Mouse (Mus musculus) right cerebral cortex, postnatal 36 days (tissue): ENCODE measurements around the gene Pkig.
A peak's percentile ranks its signal among the peaks of the same experiment; 100 is the strongest.
"Not testable (repeated sequence)": the region's sequence is repeated elsewhere in the genome, so short reads cannot be mapped to it uniquely, and the experiment has no call there.

Experiments used
- DNase-seq, 2 experiments: peaks; one replicate each; pipeline ENCODE4 v3.0.0; 2022; ENCODE audit warnings: low spot score in 2 of 2, mixed read lengths in 1 of 2

Gene Pkig

DNA sequence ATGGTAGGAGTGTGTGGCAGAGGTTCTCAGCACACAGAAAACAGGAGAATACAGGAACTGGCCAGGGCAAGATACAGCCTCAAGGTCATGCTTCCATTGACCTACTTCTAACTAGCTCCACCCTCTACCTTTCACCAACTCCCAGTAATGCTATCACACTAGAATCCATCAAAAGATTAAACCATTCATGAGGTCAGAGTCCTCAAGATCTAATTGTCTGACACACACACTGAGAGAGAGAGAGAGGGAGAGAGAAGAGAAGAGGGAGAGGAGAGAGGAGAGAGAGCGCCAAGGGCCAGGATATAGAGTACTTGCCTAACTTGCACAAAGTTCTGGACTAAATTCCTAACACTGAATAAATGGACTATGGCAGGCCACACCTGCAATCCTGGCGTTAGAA is 24.2 kb downstream of the Pkig start:
- DNase-seq: no peak

DNA sequence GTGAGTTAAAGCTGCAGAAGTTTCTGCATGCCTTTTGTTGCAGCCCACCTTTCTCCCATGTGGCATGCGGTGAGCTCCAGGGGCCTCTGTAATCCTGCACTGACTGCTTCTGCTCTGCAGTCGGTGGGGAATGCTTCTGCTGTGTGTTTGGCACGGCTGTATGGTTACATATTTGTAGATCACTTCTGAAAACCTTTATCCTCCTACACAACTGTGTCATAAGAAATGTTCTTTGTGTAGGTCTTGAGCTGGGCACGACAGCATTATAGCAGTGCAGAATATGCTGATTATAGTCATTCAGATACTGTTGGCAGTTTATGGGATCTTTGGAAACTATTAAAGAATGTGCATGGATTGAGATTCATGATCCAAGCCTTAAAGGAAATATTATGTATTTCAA is 27.1 kb downstream of the Pkig start:
- DNase-seq: no peak

DNA sequence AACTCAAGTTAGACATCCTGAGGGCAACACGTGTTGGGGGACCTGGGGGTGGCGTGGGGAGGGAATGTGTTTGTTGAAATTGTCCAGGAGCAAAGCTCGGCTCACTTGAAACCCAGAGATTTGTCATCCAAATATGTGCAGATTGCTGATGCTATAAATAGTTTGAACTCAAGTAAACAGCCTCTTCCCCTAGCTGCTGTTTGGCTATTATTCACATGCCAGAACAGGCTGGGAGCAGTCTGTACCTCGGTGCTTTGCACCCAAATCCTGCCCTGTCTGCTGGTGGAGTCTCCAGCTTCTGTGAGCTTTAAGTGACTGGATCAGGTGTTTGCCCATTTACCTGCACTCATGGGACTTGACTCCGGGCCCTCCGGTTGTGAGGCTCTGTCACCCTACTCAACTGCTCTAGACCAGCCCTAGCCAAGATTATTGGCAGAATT is 27.6 kb downstream of the Pkig start:
- peak; percentile 67 to 72 for DNase-seq

DNA sequence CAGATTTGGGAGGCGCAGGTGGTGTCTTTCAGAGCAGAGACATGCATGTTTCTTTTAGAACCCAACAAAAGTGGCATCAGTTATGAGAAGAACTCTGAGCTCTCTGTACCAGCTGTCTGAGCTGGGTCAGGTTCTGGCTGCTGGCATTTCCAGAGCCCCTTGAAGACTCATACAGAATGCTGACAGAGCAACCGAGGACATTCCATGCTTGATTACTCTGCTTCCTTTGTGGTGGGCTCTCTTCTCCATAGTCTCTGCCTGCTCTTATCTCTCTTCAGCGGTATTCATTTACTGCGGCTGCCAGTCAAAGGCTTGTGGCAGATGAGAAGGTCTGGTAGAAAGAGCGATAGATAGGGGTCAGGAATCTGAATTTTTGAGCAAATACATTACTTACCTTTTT is 28.0 kb downstream of the Pkig start:
- no peak for DNase-seq

DNA sequence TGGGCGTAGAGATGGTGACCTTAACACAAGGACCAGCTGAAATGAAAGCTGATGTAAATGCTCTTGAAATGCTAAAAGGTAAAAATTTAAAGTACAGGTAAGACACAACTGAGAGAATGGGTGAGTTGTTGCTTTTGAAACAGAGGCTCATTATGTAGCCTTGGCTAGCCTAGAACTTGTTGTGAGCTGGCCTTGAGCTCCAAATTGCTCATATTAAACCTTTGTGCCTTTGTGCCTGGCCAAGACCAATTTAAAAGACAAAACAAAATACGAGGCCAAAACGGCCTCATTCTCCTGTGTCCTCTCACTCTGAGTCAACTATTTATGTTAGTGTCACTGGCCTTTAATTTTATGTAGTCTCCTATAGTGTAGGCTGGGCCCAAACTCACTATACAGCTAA is 28.7 kb downstream of the Pkig start:
- no peak for DNase-seq

DNA sequence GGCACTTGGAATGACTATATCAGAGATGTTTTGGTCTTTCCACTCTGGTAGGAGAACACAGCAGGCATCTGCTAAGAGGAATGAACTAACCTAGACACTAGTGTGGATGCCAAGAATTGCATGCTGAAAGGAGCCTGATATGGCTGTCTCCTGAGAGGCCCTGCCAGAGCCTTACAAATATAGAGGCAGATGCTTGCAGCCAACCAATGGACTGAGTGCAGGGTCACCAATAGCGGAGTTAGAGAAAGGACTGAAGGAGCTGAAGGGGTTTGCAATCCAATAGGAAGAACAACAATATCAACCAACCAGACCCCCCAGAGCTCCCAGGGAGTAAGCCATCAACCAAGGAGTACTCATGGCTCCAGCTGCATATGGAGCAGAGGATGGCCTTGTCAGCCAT is 30.2 kb downstream of the Pkig start:
- DNase-seq: not testable (repeated sequence)

DNA sequence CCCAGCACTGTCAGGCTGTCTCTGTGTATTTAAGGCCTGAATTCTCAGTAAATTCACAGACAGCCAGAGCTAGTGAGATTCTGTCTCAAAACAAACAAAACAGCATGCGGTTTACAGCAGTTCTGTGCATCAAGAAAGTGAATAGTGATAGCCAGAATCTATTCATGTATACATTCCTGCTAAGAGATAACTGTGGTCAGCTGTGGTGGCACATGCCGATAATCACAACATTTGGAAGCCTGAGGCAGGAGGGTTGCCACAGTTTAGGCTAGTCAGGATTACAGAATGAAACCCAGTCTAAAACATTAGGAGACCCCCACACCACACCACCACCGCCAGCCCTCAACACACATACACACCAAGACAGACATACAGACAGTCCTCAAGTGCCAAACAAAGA is 31.6 kb downstream of the Pkig start:
- DNase-seq: no peak

DNA sequence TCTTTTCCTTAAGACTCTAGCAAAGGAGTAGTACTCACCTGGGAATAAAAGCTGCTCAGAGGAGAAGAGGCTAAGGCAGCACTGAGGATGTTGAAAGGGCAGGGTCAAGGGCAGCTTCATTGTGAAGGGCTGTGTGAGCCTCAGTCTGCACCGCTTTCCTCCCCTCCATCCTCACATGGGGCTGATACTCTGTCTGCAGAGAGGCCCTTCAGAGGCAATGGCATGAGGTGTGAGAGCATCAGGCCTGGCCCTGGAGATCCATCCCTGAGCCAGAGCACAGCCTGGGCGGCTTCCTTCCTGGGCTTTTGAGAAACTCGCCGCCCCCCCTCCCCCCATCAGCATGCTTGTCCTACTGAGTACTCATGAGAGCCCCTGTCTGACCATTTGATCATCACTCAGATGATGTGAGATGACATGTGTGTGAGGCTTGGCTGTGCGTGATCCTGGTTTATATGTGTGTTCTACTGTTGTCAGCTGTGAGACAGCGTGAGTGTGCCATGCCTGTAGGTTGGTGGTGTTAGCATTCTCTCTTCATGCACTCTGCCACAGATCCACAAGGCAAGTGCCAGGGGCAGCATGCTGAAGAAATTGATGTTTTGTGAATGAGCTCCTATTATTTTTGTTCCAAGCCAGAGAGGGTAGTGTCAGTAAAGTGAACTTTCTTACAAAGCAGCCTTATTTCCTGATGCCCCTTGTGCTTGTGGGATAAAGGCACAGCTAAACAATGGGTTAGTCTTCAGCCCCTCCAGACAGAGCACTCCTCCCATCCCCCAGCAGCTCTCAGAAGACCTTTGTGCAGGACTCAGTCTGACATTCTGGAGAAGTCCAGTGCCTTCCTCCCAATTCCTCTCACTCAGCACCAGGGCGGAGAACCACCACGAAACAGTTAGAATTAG is 32.5 kb downstream of the Pkig start:
- DNase-seq: no peak

DNA sequence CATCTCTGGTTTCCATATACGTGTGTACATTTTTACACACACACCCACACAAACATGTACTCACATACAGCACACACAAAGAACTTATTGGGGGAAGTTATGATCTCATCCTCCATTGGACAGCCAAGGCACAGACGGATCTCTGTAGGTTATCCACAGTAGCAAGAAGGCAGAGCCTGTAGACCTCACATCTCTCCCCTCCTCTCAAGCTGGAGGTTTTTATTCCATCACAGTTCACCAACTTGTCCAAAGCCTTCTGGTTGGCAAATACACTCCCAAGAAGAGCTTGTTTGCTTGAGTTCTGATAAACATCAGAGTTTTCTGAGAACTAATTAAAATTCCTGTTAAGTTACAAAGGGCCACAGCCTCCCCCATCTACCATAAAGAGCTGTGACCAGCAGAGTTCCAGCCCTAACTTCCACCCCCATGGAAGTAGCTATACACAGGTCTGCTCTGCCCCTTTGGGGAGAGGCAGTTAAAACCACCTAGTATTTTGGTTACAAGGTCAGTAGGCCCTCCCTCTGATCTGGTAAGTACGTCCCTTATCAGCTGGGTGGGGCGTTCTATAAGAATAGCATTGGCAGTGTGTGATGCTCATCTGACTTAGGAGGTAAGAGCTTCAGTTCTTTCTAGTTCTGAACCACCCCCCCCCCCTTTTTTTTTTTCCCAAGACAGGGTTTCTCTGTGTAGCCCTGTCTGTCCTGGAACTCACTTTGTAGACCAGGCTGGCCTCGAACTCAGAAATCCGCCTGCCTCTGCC is 33.8 kb downstream of the Pkig start:
- no peak for DNase-seq

DNA sequence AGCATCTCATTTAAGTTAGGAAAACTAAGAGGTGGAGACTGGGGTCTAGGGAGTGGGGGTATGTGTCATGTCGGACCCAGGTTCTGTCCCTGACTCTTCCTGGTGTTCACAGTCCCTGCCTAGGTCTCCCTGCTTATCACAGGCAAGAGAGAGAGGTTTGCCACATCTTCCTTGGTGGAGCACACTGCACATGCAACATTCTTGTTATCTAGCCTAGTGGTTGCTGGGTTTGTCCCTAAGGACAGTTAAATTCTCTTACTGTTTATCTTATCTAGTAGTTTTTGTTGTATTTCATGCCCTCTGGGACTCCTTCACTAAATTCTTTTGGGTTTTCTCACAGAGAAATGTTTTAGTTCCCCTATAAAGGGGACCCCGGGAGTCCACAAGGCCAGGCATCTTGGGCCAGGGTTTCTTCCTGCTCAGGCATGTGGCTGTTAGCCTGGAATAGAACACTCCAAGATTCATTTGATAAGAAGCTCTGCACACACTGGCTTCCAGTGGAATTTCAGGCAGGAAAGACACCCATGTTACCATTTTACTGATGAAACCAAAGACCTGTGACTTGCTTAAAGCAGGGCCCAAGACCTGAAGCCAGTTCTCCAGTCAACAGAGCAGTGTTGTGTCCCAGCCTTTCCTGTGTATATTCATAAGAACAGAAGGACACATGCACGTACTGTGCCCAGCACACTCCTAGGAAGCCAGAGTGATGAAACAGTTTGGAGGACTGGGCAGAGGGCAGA is 34.9 kb downstream of the Pkig start:
- no peak for DNase-seq

DNA sequence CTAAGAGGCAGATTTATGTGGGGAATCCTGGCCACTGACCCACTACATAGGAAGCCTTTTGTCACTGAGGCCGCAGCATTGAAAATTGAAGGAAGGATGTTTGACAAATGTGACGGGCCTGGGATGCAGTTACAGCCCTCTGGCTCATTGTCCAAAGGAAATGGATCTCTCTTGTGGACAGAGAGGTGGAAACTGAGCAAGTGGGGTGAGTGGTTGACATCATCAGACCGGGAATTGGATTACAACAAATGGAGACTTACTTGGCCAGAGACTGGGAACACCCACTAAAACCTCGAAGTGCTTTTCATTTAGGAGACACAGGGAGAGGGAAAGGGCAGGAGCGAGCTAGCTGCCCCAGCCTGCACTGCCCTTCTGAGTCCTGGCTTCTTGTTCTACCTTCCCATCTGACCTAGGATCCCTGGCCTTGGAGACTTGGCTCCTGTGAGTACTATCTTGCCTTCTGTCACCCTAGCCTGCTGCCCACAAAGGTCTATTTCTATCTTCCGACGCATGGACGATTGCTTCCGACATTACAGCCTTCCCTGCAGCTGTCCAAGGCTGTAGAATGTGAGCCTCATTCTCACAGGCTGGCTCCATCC is 35.6 kb downstream of the Pkig start:
- no peak for DNase-seq

DNA sequence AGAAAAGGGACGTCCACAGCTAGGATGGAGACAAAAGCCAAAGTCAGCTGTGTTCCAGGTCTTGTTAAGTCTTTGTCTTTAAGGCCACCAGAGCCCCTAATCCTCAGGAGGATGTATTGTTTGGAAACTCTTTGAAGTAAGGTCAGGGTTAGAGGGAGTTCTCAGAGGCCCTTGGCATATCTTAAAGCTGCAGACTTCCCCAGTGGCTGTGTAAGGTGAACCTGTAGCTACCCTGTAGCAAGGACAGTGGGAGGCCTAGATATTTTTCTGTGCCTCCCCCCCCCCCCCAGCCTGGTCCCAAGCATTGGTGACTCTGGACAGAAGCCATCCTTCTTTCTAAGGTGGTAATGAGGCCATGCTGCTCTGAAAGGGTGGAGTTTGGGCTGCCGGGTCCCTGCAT is 38.6 kb downstream of the Pkig start:
- DNase-seq: no peak

DNA sequence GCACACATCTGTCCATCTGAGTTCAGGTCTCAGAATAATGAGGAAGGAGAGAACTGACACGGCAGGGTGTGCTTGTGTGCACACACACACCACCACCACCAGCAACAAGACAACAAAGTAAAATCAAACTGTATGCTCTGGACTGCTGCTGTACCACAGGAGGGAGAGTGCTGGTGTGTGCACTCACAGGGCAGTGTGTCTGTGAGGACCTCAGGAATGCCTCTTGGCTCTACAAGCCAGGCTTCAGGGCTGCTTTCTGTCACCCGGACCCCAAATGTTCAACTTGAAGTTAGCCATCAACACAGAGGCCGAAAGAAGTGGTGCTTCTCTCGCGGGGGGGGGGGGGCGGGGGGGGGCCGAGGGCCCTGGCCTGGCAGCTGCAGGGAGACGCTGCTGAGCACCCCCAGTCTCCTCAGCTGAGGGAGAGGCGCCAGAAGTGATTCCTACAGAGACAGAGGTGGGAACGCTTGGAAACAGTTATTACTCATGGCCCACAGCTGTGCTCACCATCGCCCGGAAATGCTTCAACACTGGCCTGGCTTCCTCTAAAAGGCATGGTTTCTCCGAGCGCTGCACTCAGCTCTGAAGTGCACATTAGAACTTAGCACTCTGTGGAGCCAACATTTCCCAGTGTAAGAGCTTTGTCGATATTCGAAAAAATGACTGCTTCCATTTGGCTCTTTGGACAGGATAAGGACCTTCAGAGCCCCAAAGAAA is 39.7 kb downstream of the Pkig start:
- DNase-seq: no peak

DNA sequence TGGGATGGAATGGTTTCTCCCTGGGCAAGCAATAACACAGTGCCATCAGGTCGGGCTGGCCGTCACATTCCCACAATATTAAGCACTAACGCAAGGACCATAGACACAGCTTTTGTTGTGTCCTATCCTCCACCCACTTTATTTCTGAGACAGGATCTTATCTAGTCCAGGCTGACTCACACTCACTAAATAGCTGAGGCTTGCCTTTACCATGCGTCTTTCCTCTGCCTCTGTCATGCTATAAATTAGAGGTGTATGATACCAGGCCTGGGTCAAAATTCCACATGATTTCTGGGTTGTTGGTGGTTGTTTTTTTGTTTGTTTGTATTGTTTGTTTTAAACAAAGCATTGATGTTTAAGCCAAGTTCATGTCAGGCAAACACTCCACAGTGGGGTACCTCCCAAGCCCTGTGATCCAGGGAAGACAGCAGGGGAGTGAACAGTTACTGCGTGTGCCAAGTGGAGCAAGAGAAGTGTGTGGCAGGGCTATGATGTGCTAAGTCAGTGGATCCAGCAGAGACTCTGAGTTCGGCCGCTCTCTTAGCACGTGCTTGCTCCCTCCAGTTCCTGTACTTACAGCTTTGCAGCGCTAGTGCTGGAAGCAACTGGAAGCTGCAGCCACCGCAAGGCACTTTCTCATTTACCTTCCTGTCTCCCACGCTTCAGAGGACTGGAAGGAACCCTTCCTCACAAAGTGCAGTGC is 41.0 kb downstream of the Pkig start:
- DNase-seq: no peak

DNA sequence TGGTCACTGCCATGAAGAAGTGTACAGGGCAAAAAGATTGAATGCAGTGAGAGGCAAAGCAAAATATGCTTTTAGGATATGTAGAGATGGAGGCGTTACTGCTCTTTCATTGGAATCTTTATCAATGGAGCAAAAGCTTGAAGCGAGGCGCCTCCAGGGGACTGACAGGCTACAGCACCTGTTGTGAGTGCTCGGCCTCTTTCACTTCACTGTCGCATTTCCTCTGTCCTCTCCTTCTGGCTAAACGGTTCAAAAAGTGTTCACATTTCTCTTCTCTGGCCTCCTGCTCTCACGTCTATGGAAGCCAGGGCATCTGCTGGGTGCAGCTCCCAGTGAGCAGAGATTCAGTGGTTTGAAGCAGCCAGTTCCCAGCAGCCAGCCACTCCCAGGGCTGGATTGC is 44.2 kb downstream of the Pkig start:
- no peak for DNase-seq

DNA sequence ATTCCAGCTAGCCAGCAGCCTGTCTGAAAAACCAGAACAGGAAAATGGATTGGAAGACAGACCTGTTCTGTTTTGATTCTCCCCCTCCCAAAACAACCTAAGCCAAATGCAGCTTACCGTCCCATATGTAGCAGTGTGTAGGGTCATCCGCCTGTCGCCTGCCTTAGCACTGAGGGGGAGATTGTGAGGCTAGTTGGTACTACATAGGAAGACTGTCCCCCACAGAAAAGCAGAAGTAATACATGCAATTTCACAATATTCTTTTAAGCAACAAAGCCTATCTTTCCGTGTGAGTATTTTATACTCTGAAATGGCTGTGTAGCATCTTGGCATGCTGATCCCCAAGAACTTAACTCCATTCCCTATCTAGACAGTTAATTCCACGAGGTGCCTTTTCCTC is 44.7 kb downstream of the Pkig start:
- no peak for DNase-seq

DNA sequence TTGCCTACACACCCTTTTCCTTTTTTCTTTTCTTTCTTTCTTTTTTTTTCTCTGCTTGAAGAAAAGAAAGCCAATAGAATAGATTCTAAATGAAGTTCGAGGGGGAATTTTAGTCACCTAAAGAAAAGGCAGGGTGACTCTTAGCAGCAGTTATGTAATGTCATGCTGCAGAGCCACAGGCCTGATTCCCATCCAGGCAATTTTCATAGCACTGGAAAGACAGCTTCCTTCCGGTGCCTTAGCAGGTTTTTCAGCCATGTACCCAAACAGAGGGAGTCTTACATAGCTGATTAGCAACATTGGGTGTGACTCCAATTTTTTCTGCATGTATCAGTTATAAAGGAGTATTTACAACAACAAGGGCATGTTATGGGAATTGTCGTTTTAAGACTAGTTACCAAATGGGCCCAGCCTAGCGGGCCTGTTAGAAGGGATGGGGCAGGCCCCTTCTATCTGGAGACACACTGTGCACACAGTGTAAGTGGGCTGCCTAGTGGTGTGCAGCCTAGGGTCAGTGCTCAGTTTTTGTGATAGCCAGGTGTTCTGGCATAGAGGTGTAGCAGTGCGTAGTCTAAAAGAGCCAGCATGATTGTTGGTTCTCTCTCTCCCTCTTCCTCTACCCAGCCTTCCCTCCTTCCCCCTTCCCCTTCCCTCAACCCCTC is 45.5 kb downstream of the Pkig start:
- peak in 1 of 2 experiments; percentile 61 for DNase-seq

DNA sequence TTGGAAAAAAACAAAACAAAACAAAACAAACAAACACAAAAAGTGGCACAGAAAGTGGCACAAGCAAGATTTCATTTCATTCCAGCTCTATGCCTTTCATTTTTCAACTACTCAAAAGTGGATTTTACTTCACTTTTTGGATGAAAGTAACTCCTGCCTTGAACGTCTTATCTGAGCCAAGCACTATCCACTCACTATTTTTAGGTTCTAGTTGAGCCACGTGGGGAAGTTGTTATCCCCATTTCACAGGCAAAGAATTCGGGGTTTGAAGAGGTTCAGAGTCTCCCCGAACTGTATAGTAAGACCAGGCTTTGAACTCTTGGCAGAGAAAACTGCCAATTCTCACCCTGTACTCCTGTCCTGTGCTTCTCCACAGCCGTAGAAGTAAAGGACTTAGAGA is 50.1 kb downstream of the Pkig start:
- no peak for DNase-seq

DNA sequence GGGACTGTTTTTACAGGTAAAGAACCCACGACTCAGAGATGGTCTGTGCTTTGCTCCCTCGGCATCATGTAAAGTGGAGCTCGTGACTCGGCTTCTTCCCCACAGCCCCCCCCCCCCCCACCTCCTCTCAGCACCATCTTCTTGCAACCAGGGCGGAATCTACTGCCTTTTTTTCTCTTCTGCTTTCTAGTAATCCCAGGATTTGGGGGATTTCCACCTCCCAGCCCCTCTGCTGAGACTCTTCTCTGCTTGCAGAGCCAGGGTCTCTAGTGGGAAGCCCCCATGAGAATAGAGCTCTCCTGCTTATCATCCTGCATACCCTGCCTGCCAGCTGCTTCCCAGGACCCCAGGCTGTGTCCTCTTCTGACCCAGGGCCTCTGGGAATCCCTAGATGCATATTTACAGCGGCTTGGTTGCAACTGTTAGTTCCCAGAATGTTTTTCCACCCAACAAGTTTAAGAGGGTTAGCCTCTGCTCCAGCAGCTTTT is 50.6 kb downstream of the Pkig start:
- DNase-seq: no peak

DNA sequence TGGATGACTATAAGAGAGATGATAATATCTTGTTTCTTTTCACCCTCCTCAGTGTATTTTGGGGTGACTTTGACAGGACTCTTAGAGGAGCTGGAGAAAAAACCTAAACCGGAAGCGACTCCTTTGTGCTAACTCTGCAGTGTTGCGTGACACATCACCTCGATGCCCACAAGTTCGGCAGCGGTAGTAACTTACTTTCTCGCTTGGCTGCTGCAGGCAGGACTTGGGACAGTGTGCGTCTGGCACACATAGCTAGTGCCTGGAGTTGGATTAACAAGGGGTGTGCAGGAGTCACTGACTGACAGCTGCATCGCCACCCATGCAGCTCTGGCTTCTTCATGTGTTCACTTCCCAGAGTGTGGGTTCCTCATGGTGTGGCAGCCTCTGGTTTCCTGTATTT is 51.8 kb downstream of the Pkig start:
- DNase-seq: no peak
